Mouse (Mus musculus) CH12.LX (cell line): Measurements from ENCODE around the gene Ap1s1.

ENCODE experiments used
- GABPA ChIP-seq: IDR thresholded peaks from 2 replicates; pipeline ENCODE4 v1.6.1; 2012; ENCODE audit warnings: low read depth, low read length, improper control_type of control experiment, inconsistent platforms; ENCODE audit not compliant: insufficient replicate concordance
- MXI1 ChIP-seq: IDR thresholded peaks from 2 replicates; pipeline ENCODE4 v1.6.1; 2011; ENCODE audit warnings: mild to moderate bottlenecking, low read depth, low read length, improper control_type of control experiment

GRCm38 (mm10) chr5:137073141-137073540 is 27.2 kb upstream of the Ap1s1 start:
- no peak for TF ChIP-seq GABPA
- no peak for TF ChIP-seq MXI1
